Mouse (Mus musculus): ENCODE results near the gene Plch2.

Plch2 gene

DNA sequence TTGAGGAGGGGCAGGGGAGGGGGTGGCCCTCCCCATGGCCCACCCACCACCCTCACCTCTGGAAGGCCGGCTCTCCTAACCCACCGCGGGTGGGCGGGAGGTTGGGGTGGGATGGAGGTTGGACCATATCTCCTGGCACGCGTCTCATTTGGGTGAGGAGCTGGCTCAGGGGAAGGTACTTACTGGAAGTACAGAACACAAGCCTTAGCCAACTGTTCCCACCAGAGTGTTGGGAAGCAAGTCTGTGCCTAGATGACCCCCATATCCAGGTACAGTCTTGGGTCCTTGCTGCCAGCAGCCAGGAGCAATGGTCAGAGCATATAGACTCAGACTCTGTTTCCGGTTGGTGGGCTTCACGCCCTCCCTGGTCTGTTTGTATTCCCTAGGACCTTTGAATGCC lies 98.0 kb downstream of the Plch2 start:
- DNase-seq (ENCODE audit: low spot score in 2 of 2) = no peak

- DNase-seq (ENCODE audit: low spot score in 2 of 2) = no peak
Observed at GRCm38 (mm10) chr4:154958171-154958570, 98.4 kb downstream of the Plch2 start.

DNA sequence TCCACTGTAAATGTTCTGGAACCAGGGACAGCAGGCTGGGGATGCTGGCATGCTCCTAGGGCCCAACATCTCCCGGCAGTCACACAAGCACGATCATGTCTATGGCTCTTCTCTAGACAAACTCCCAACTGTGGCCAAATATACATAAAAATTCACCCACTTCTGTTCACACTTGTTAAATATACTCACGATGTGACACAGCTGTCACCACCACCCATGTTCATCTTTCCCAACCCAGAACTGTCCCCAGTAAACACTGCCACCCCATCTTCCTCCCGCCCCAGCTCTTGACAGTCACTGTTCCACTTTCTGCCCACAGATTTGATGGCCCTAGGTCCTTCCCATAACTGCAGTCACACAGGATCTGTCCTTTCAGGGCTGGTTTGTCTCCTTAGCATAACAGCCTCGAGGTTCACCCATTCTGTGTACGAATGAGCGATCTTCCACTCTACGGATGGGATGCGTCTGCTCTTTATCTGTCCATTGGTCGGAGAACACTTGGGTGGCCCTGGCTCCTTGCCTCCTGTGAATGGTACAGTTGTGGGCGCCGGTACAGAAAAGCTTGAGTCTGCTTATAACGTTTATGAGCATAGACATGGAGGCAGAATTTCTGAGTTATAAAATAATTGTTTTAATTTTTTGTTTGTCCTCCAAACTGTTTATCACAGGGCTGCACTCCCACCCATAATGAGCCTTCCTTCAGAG lies 99.1 kb downstream of the Plch2 start:
- DNase-seq (ENCODE audit: low spot score in 2 of 2) = peak in 1 of 2 experiments; percentile 53

GRCm38 (mm10) chr4:154956604-154957003 lies 100.0 kb downstream of the Plch2 start:
- DNase-seq (ENCODE audit: low spot score in 2 of 2) = no peak

GRCm38 (mm10) chr4:154952461-154953241 lies 103.9 kb downstream of the Plch2 start:
- no peak for DNase-seq (ENCODE audit: low spot score in 2 of 2)

DNA sequence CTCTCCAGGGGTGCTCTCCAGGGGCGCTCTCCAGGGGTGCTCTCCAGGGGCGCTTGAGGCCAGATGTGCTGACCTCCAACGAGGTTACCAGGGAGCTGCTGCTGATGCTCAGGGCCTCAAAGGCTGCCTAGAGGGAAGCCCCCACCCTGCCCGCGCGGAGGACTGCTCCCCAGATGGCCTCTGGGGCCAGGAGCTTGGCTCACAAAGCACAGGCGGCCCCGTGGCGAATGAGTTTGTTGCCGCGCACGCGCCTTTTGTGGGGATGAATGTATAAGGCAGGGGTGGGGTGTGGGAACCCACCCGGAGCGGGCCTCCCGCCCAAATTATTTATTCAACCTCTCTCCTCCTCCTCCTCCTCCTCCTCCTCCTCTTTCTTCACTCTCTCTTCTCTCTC lies 107.0 kb downstream of the Plch2 start:
- no peak for DNase-seq (ENCODE audit: low spot score in 2 of 2)

GRCm38 (mm10) chr4:154948940-154949588 lies 107.5 kb downstream of the Plch2 start:
- no peak for DNase-seq (ENCODE audit: low spot score in 2 of 2)

- no peak for DNase-seq (ENCODE audit: low spot score in 2 of 2)
Observed at GRCm38 (mm10) chr4:154948066-154948939, 108.3 kb downstream of the Plch2 start.

GRCm38 (mm10) chr4:154946319-154946718 lies 110.3 kb downstream of the Plch2 start:
- DNase-seq (ENCODE audit: low spot score in 2 of 2) = peak in 1 of 2 experiments; percentile 56

DNA sequence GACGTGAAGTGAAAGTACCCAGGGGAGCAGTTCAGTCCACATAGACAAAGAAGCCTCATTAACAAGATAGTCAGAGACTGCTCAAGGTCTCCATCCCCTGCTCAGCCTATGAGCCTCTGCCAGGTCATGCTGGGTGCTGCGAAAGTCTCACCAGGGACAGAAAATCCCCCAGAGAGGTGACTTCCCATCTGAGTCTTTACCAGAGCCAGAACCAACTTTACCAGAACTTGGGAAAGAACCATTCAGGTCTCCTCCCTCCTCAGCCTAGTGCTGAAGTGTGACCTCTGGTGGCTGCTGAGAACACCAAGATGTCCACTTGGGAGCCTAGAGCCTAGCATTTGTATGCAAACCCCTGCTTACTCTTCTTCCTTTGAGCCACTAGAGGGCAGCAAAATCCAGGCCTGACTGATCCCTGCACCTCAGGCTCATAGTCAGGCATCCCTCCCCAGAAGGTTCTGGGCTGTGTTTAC lies 112.4 kb downstream of the Plch2 start:
- peak in 1 of 2 experiments; percentile 60 for DNase-seq (ENCODE audit: low spot score in 2 of 2)

DNA sequence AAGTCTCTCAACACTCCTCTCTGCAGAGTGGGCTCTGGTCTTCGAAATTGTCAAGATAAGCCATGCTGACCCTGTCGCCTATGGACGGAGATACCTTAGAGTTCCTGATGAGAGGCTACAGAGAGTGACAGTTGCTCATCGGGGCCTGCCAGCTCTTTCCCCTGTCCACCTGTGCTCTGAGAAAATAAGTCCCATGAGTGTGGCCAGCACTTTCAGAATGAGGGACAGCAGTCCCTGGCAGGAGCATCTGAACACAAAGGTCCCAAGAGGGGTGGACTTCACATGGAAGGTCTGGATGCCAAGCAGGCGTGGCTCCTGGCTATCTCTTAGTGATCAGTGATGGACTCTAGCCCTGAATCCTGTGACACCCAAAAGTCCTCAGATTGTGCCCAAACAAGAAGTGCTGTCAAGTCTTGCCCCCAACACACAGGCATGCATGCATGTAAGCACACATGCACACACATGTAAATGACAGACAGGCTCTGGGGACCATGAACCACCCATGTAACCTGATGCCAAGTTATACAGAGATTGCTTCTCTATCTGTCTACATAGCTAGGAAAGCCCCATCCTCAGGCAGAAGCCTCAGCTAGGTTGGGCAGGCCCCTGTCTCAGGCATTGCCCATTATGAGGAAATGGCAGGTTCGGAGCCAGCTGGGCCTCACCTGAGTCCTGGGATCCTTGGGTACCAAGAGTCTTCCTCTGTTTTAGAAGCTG lies 113.1 kb downstream of the Plch2 start:
- no peak for DNase-seq (ENCODE audit: low spot score in 2 of 2)

DNA sequence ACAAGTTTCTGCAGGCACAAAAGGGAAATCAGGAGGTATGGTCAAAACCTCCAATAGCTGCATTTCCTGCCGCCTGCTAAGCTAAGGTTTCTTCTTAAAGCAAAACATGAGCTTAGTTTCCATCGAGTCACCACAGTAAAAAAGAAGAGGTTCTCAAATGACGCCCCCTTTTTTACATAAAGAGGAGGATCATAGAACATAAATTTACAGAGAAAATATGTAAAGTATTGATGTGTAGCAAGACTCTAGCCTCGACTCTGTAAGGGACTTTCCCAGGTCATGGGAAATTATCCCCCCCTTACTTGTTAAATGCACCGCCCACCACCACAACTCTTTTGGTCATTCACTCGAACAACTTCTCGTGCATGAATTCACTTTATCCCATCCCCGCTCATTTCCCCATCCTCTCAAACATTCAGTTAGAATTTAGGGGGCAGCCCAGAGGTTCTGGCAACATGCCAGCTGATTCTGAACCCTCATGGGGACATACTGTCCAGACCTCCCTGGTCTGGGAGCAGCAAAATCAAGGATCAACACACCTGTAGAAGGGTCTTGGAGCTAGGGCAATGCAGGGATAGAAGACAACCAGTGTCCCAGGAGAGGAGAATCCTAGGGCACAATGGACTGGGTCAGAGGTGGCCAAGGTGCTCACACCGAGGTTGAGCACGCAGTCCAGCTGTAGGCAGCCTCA lies 113.8 kb downstream of the Plch2 start:
- no peak for DNase-seq (ENCODE audit: low spot score in 2 of 2)

DNA sequence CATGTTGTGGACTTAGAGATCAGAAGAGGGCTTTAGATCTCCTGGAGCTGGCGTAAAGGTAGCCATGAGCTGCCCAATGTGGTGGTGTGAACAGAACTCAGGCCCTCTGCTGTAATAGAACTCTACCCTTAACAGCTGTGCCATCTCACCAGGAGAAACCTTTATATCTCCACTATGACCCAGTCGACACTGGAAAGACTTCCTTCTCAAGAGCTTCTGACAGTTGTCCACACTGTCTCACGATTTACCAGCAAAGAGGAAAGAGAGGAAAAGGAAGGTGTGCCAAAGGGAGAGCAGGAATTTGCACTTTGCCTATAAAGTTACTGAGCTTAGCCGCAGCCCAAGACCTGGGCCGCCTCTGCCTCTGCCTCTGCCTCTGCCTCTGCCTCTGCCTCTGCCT lies 114.8 kb downstream of the Plch2 start:
- no peak for DNase-seq (ENCODE audit: low spot score in 2 of 2)

DNA sequence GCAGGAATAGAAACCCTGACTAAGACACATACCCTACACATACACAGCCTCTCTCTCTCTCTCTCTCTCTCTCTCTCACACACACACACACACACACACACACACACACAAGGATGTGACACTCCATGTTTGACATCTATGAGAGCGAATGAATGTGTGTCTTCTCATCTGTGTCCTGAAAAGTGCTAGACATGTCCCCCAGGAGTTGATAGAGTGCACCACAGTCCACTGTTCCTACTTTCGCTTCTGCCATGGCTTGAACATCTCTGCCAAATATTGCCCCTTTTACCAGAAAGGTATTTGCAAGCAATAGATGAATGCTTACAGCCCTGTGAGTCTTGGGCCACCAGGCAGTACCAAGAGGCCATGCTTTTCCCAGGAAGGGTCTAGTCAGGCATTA lies 116.4 kb downstream of the Plch2 start:
- DNase-seq (ENCODE audit: low spot score in 2 of 2) = no peak

GRCm38 (mm10) chr4:154937746-154938145 lies 118.8 kb downstream of the Plch2 start:
- no peak for DNase-seq (ENCODE audit: low spot score in 2 of 2)

- DNase-seq (ENCODE audit: low spot score in 2 of 2) = no peak
Observed at GRCm38 (mm10) chr4:154936542-154937255, 119.9 kb downstream of the Plch2 start.

DNA sequence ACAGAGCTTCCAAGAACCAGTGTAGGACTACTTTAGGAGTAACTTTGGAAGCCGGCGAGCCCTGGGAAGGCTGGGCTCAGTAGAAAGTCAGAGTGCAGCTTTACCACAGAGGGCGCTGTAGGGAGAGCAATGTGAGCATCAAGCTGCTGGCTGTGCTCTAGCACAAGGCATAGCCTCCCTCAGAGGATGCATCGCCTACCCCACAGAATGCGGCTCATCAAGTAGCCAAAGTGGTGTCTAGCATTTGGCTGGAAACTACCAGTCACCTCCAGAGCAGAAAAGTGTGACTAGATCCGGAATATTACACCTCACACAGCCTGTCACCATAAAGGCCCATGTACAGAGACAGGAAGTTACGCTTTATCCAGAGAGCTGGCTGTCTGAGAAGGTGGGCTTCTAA lies 120.8 kb downstream of the Plch2 start:
- DNase-seq (ENCODE audit: low spot score in 2 of 2) = no peak

DNA sequence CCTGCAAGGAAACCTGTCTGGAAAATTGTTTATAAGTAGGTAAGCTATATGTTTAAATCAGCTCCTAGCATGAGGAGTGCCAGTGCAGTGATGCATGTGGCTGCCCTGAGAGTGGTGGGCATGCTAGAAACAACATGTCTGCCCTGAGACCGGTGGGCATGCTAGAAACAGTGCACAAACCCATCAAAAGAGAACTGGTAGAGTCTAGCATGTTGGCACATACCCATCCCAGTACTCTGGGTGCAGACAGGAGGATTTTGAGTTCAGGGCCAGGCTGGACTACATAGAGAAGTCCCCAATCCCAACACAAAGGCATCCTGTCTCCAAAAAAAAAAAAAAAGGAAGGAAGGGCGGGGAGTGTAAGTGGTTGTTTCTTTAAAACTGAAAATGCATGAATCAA lies 121.8 kb downstream of the Plch2 start:
- no peak for DNase-seq (ENCODE audit: low spot score in 2 of 2)

DNA sequence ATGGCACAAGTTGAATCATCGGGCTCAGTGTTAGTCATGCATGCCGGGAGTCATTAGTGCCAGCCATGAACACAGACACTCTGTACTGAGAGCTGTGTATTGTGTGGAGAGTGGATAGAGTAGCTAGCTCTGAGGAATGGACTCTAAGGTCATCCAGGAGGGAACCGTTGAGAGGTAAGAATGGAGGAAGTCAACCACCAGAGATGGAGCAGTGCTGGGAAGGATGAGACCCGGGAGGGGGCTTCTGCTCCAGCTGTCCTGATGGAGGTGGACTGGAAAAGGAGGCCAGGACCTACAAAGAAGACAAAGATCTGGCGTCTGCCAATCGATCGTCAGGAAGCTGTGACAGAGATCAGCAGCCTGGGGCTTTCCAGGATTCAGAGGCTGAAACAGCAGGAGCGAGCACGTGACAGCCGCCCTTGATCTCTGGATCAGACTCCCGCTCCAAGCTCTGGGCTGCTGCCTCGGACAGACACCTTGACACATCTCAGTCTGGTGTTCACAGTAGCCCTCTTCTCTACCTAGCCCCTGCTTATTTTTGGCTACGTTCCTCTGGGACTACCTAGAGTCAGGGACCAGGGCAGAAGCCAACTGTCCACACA lies 123.2 kb downstream of the Plch2 start:
- no peak for DNase-seq (ENCODE audit: low spot score in 2 of 2)

Data from frontal cortex, postnatal 25 days (tissue).